Mouse (Mus musculus): ENCODE data around the gene Caly. TPM values are rescaled to one million over a fixed set of nuclear protein-coding genes. Genes with fewer than 3 reads are reported as not detected.
A peak's percentile ranks its signal among the peaks of the same experiment; 100 is the strongest.

Gene Caly
- polyA plus RNA-seq, 1 experiment = not detected

GRCm38 (mm10) chr7:140101993-140102860 lies 19.9 kb upstream of the Caly start, which contains the start of gene Fuom:
Gene Fuom (minus strand): TSS chr7:140102441.
- Histone ChIP-seq H3K27ac (ENCODE audit: insufficient read depth, low read length) (no peak within 1 kb of the TSS), H3K36me3 (ENCODE audit: control insufficient read depth, insufficient read depth, low read length) (peaks cover 2% of the 10 kb centered on the region; the same call in 1 of the 2 replicates), H3K4me1 (ENCODE audit: control insufficient read depth, insufficient read depth, insufficient read length) (peaks cover 3% of the 10 kb centered on the region; the same call in 1 of the 2 replicates), H3K27me3 (ENCODE audit: control insufficient read depth, insufficient read depth, low read length) (no peaks in the 10 kb centered on the region), H3K4me3 (ENCODE audit: extremely low read depth, insufficient read depth, insufficient read length) (peak within 1 kb of the TSS; percentile 51)
- WGBS = 10% methylated on average over 30 of the region's 30 CpGs
- peak in 1 of 2 experiments; percentile 70 for DNase-seq (ENCODE audit: low read depth in 1 of 2, low spot score in 2 of 2)
- TF ChIP-seq POLR2A (IDR thresholded peaks at IDR 0.05; ENCODE audit: low read depth, low read length) (no peak), CTCF (IDR thresholded peaks at IDR 0.05; ENCODE audit: extremely low read depth, insufficient read depth, insufficient read length, insufficient replicate concordance) (no peak)

- TF ChIP-seq POLR2A (IDR thresholded peaks at IDR 0.05; ENCODE audit: low read depth, low read length) (no peak), CTCF (IDR thresholded peaks at IDR 0.05; ENCODE audit: extremely low read depth, insufficient read depth, insufficient read length, insufficient replicate concordance) (no peak)
- Histone ChIP-seq H3K36me3 (ENCODE audit: control insufficient read depth, insufficient read depth, low read length) (peaks cover 2% of the 10 kb centered on the region; the same call in 1 of the 2 replicates), H3K4me1 (ENCODE audit: control insufficient read depth, insufficient read depth, insufficient read length) (peaks cover 3% of the 10 kb centered on the region; the same call in 1 of the 2 replicates), H3K27me3 (ENCODE audit: control insufficient read depth, insufficient read depth, low read length) (no peaks in the 10 kb centered on the region), H3K4me3 (ENCODE audit: extremely low read depth, insufficient read depth, insufficient read length) (no peak overlapping the region), H3K27ac (ENCODE audit: insufficient read depth, low read length) (no peak overlapping the region)
- no peak for DNase-seq (ENCODE audit: low read depth in 1 of 2, low spot score in 2 of 2)
- WGBS = 93% methylated on average over 10 of the region's 10 CpGs
These were observed 19.1 kb upstream of the Caly start for GRCm38 (mm10) chr7:140101498-140101897.

- WGBS = 79% methylated on average over 1 of the region's 1 CpGs
- H3K27me3 ChIP-seq (ENCODE audit: control insufficient read depth, insufficient read depth, low read length) = no peaks in the 10 kb centered on the region
- H3K4me1 ChIP-seq (ENCODE audit: control insufficient read depth, insufficient read depth, insufficient read length) = peaks cover 3% of the 10 kb centered on the region; the same call in 1 of the 2 replicates
- DNase-seq (ENCODE audit: low read depth in 1 of 2, low spot score in 2 of 2) = no peak
- no peak overlapping the region for H3K27ac ChIP-seq (ENCODE audit: insufficient read depth, low read length)
- TF ChIP-seq CTCF (IDR thresholded peaks at IDR 0.05; ENCODE audit: extremely low read depth, insufficient read depth, insufficient read length, insufficient replicate concordance) (no peak), POLR2A (IDR thresholded peaks at IDR 0.05; ENCODE audit: low read depth, low read length) (no peak)
- H3K36me3 ChIP-seq (ENCODE audit: control insufficient read depth, insufficient read depth, low read length) = no peaks in the 10 kb centered on the region
- H3K4me3 ChIP-seq (ENCODE audit: extremely low read depth, insufficient read depth, insufficient read length) = no peak overlapping the region
These were observed 16.1 kb upstream of the Caly start for GRCm38 (mm10) chr7:140098466-140098865.

- H3K4me1 ChIP-seq (ENCODE audit: control insufficient read depth, insufficient read depth, insufficient read length) = no peaks in the 10 kb centered on the region
- no peak for DNase-seq (ENCODE audit: low read depth in 1 of 2, low spot score in 2 of 2)
- no peak overlapping the region for H3K4me3 ChIP-seq (ENCODE audit: extremely low read depth, insufficient read depth, insufficient read length)
- no peaks in the 10 kb centered on the region for H3K27me3 ChIP-seq (ENCODE audit: control insufficient read depth, insufficient read depth, low read length)
- no peaks in the 10 kb centered on the region for H3K36me3 ChIP-seq (ENCODE audit: control insufficient read depth, insufficient read depth, low read length)
- TF ChIP-seq POLR2A (IDR thresholded peaks at IDR 0.05; ENCODE audit: low read depth, low read length) (no peak), CTCF (IDR thresholded peaks at IDR 0.05; ENCODE audit: extremely low read depth, insufficient read depth, insufficient read length, insufficient replicate concordance) (no peak)
- H3K27ac ChIP-seq (ENCODE audit: insufficient read depth, low read length) = no peak overlapping the region
These were observed 13.7 kb upstream of the Caly start for GRCm38 (mm10) chr7:140096055-140096454.

GRCm38 (mm10) chr7:140095556-140095955 lies 13.2 kb upstream of the Caly start:
- no peak overlapping the region for H3K27ac ChIP-seq (ENCODE audit: insufficient read depth, low read length)
- no peak overlapping the region for H3K4me3 ChIP-seq (ENCODE audit: extremely low read depth, insufficient read depth, insufficient read length)
- WGBS = 52% methylated on average over 1 of the region's 1 CpGs
- no peaks in the 10 kb centered on the region for H3K27me3 ChIP-seq (ENCODE audit: control insufficient read depth, insufficient read depth, low read length)
- H3K36me3 ChIP-seq (ENCODE audit: control insufficient read depth, insufficient read depth, low read length) = no peaks in the 10 kb centered on the region
- H3K4me1 ChIP-seq (ENCODE audit: control insufficient read depth, insufficient read depth, insufficient read length) = no peaks in the 10 kb centered on the region
- no peak for TF ChIP-seq POLR2A (IDR thresholded peaks at IDR 0.05; ENCODE audit: low read depth, low read length)
- no peak for TF ChIP-seq CTCF (IDR thresholded peaks at IDR 0.05; ENCODE audit: extremely low read depth, insufficient read depth, insufficient read length, insufficient replicate concordance)
- no peak for DNase-seq (ENCODE audit: low read depth in 1 of 2, low spot score in 2 of 2)

- DNase-seq (ENCODE audit: low read depth in 1 of 2, low spot score in 2 of 2) = no peak
- H3K4me1 ChIP-seq (ENCODE audit: control insufficient read depth, insufficient read depth, insufficient read length) = no peaks in the 10 kb centered on the region
- H3K27me3 ChIP-seq (ENCODE audit: control insufficient read depth, insufficient read depth, low read length) = no peaks in the 10 kb centered on the region
- WGBS = 57% methylated on average over 5 of the region's 5 CpGs
- H3K4me3 ChIP-seq (ENCODE audit: extremely low read depth, insufficient read depth, insufficient read length) = no peak overlapping the region
- H3K27ac ChIP-seq (ENCODE audit: insufficient read depth, low read length) = no peak overlapping the region
- TF ChIP-seq CTCF (IDR thresholded peaks at IDR 0.05; ENCODE audit: extremely low read depth, insufficient read depth, insufficient read length, insufficient replicate concordance) = no peak
- TF ChIP-seq POLR2A (IDR thresholded peaks at IDR 0.05; ENCODE audit: low read depth, low read length) = no peak
- no peaks in the 10 kb centered on the region for H3K36me3 ChIP-seq (ENCODE audit: control insufficient read depth, insufficient read depth, low read length)
These were observed 12.6 kb upstream of the Caly start for GRCm38 (mm10) chr7:140094954-140095353.

Data from spleen, adult 2 months (tissue).